Mouse (Mus musculus): ENCODE data around the gene Clstn2.

The Clstn2 gene

DNA sequence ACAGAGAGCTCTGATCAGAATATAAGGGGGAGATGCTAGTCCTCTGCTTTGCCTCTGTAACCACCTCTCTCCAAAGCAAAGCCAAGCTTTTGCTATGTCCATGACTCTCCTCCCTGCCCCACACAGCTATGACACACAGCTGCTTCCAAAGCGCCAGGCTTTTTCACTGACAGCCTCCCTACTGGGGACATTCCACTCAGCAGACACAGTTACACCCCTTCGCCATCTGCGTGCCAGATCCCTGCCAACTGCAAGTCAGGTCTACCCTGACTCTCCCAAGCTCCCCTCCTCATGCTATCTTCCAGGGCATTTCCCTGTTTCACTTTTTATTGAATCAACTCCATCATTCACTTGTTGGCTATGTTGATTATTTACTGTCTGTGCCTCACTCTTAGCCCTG lies 259.1 kb downstream of the Clstn2 start:
- DNase-seq (ENCODE audit: low read depth): no peak

DNA sequence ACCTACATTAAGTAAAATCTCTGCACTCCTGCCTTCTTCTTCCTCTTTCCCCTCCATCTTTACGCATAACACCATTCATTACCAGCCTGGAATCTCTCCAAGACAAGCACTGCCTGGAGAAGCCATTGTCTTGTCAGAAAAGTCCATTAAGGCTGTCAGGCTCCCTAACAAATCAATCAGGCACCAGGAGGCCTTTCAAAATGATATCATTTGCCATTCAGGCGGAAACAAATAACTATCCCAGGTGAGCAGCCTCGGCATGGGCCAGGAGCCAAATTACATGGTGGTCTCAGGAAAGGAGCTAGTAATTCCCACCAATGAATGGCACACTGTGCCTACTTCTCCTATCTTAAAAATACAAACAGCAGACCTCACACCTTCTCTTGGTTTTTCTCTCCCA lies 260.6 kb downstream of the Clstn2 start:
- DNase-seq (ENCODE audit: low read depth): no peak

DNA sequence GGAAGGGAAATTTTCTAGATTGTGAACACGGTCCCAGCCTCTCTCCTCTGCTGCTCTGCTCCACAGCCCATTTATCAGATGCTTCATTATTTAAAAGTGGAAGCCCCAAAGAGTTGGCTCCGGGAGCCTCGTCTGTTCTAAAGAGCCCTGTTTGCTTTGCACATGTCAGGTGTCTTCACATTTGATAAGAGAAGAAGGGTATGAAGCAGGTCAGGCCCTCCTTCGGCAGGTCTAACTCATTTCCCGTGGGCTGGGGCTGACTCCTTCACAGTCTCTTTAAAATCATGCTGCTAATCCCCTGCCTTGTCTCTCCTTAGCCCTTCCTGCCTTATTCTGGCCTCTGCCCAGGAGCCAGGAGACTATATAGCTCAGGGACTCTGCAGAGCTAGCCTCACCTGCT lies 263.6 kb downstream of the Clstn2 start:
- no peak for DNase-seq (ENCODE audit: low read depth)

DNA sequence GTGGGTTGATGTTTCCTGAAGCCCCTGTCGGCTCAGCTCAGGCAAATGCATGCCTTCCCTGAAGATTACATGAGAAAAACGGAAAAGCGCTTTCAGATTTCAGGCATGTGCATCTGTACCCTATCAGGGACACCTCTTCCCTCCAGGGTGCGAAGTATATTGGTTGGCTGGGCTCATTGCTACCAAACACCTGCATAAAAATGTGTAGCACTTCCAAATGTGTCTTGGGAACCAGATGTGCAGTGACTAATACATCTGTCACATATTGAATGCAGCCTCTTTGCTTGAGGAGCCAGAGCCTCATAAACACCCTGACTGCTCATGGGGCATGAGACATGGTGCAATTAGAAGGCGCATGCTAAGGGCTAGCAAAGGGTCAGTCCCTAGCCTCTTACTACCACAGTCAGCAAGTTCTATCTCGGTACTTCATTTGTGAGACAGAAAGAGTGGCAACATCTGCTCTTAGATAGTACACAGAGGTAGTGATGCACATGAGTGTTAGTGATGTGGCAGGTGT lies 267.7 kb downstream of the Clstn2 start:
- DNase-seq (ENCODE audit: low read depth): no peak

DNA sequence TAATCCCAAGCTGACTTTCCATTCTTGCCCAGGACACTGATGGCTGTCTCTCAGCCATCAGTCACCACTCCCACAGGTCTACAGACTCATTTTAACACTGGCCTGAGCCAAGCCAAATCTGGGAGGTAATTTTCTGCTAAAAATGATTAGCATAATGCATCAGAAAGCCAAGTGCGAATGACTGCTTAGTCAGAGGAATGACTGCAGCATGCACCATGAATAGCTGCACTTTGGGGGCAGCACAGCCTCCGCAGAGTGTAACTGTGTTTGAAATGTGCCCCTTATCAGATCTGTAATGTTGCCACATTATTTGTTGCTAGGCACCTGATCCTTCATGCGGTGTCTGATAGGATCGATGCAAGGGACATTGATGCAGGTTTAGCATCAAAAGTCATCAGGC lies 269.9 kb downstream of the Clstn2 start:
- no peak for DNase-seq (ENCODE audit: low read depth)

DNA sequence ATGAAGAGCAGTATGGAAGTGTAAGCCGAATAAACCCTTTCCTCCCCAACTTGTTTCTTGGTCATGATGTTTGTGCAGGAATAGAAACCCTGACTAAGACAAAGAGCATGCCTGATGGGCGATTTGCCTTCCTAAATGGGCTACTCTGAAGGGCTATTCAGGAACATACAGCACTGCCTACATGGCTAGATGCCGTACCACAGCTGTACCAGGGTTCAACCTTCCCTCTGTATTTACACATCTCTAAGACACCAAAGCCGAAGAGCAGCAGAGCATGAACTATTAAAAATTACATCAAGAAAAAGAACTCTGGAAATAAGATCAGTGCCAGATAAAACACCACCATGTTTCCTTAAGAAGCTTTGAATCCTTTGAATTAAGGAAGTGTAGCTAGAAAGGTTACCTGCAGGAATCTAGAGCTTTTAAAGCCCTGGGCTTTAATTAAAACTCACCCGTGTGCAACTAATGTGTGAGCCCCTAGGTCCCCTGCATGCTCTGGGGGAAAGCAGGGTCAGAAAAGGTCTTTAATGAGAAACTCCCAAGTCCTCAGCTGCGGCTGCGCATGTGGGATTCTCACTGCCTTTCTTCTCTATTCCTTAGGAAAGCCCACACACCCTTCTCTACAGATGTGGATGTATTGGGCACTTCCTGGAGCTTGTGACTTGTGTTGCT lies 277.2 kb downstream of the Clstn2 start:
- no peak for DNase-seq (ENCODE audit: low read depth)

DNA sequence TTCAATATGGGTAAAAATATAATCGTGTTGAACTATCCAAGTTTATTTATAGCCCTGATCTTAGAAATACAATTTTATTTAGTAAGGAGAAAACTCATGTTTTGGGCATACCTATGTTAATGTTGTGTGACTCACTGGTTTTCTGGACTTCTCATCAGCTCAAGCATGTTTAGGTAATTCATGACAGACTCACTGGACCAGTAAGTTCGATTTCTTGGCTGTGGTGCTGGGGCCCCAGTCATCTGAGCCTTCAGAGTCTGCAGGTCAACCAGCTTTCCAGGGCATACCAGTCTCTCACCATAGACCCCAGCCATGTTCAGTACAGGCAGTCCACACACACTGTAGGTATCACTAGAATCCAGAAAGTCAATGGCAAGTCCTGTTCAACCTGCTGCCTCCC lies 279.3 kb downstream of the Clstn2 start:
- DNase-seq (ENCODE audit: low read depth): no peak

DNA sequence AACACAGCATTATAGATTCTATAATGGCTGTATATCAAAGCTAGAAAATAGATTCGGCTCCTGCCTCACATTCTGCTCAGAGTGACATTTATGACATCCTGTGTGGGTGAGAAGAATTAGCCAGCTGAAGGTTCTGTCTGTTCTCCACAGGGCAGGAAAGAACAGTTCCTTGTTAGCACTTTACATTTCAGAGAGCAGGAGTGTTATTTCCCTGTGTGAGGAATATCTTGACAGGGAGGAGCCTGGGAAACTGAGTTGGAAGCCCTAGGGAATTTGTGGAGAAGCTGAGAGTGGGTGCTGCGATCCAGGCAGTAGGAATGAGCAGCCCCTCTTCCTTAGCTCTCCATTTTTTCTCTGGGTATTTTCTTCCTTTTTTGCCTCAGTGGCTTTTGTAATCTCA lies 286.4 kb downstream of the Clstn2 start:
- DNase-seq (ENCODE audit: low read depth): no peak

DNA sequence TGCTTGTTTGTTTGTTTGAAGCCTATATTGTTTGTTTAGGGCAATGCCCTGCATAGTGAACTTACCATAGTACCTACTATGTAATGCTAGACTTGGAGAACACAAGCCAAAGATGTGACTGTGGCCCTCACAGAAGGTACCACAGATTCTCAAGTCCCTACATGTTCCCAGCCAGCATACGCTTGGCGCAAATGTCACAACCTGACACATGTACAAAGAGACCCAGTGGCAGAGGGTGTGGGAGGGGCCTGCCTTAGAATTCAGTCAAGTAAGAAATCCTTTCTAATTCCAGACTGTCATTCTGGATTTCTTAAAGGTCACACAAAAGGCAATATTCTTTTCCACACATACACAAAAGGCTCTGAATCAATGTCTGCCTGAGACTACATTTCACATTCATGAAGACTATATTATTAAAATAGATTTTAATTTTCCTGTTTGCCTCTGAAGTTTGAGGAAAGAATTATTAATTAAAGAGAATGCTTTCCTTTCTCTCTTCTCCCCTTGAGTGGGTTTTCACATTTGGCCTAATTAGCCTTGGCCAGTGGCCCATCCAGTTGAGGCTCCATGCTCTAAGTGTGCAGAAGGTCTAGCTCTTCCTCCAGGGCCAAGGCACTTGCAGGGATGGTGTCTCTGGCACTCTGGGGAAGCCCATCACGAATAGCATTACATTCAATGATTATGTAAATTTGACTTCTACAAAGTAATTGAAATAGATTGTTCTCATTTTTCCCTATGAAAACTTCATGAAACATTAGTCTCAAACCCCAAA lies 305.1 kb downstream of the Clstn2 start:
- DNase-seq (ENCODE audit: low read depth): no peak

DNA sequence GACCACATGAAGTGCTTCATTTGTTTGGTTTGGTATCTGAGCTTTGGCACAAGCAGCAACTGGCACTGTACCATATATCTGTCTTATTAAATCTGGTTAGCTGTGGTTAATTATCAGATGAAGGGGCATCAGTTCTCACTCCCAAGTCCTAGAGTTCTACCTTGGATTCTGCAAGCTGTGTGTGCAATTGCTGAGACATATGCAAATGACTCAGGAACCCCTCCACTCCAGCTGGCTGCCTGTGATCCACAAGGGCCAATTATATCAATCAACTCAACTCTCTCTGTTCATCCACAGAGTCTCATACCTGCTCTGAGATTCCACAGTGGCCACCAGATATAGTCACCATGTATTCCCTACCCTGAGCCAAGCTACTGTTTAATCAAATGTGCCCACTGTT lies 315.3 kb downstream of the Clstn2 start:
- no peak for DNase-seq (ENCODE audit: low read depth)

DNA sequence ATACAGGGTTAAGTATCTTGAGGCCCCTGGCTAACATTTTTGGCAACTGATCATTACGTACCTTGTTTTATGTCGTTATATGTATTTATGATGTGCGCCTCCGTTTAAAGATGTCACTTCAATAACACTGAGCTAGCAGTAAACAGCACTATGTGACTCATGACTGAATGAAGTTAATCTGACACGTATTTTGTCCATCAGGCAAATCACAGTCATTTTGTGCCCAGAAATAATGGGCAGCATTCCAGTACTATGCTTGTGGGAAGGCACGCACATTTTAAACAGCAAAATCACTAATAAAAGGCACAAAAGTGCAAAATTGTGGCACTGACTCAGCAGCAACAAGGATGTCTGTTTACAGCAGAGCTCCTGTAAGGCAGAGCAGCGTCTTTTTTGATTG lies 316.0 kb downstream of the Clstn2 start:
- no peak for DNase-seq (ENCODE audit: low read depth)

DNA sequence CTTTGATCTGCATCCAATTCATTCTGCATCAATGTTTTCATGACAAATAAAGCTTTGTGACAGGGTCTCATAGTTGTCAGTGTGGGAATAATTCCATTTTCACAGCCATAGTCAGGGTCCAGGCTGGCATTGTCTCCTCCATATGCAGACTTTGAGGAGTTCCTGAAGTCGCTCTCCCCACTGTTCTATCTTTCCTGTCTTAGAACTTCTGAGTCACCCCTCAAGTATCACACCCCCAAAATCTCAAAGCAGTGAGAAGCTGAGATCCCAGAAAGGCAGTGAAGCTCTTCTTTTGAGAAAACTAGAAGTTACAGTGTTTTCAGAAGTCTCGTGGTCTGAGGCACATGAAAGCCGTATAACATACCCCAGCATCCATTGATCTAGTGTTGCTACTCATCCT lies 320.1 kb downstream of the Clstn2 start:
- no peak for DNase-seq (ENCODE audit: low read depth)

DNA sequence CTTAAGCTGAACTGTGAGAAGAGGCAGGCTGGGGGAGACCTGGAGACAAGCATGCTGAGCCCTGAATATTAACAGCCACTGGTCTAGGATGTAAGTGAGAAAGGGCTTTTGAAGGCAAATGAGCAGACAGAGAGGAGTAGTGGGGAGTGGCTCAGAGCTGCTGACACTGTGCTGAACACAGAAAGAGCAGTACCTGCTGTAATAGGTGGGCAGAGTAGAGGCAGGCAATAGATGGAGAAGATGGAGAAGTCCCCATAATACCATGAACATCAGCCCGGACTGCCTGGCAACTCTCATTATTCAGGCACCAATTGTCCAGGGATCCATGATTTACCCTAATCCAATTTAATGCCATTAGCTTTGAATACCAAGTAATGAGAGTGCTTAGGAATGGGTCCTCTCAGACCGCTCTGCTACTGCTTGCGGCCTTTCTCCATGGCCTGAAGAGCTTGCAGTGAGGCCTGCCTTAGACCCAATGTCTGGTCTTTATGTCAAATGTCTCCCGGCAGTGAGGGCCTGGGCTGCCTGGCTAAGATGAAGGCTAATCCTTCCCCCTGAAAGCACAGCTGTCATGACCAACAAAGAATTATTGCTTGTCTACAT lies 329.0 kb downstream of the Clstn2 start:
- DNase-seq (ENCODE audit: low read depth): no peak

DNA sequence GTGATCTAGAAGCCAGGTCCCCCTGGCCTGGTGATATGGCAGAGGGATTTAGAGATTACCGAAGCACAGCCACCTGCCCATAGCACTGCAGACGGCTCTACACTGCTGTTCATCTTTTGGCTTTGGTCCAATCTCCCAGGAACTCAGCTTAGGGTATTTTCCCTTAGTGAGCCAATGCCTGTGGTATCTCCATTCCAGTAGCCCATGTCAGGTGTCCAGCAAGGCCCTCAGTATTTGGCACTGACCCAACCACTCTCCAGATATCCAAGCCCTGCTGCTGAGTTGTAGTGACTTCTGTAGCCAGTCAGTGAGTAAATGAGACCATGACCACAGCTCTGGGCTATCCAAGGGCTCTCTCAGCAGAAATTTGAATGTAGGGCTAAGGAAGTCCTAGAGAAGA lies 330.0 kb downstream of the Clstn2 start:
- no peak for DNase-seq (ENCODE audit: low read depth)

DNA sequence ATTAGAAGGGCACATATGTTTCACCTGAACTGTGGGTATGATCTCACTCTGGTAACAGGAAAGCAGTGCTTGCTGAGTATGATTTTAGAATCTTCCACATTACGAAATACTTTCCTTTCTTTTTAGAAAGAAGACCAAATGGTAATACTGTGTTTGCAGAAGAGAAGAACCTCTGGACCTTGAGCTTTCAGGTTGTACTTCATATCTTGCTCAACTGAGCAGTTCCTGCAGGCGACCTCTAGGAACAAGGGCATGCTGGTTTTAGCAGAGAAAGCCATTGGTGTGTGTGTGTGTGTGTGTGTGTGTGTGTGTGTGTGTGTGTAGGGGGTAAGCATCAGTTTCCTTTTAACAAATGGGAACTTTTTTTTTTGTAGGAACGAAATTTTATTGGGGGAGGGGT lies 333.0 kb downstream of the Clstn2 start:
- DNase-seq (ENCODE audit: low read depth): no peak

DNA sequence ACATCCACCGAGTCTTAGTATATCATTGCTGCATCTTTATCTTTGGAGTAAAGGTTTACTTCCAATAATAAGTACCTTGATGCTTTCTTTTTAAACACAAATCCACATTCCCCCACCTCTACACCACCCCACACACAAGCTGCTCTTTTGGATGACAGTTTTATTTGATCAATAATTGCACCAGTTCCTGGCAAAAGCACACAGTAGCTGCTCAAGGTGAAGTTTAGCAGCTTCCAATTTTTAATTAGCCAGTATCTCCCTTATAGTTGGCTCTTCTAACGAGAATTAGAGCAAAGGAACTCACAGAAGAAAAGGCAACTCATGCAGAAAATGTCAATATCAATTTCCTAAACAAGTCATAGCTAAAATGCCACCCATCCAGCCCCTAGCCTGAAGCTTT lies 334.0 kb downstream of the Clstn2 start:
- DNase-seq (ENCODE audit: low read depth): no peak

DNA sequence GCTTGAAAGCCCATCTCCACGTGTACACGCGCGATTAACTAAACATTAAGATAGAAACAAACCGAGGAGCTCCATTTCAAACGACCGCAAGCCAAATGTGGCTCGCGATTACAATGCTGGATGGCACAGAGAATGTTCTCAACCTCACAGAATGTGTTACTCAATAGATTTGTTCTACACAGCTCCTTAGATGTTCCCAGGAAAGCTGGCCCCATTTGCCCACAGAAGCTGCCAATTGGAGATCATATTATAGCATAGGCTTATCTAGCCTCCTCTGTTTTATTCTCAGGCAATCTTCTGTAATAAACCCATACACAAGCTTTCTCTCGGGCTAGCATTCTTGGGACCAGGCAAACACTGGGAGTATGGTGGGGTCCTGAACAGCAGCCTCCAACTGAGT lies 334.9 kb downstream of the Clstn2 start:
- no peak for DNase-seq (ENCODE audit: low read depth)

DNA sequence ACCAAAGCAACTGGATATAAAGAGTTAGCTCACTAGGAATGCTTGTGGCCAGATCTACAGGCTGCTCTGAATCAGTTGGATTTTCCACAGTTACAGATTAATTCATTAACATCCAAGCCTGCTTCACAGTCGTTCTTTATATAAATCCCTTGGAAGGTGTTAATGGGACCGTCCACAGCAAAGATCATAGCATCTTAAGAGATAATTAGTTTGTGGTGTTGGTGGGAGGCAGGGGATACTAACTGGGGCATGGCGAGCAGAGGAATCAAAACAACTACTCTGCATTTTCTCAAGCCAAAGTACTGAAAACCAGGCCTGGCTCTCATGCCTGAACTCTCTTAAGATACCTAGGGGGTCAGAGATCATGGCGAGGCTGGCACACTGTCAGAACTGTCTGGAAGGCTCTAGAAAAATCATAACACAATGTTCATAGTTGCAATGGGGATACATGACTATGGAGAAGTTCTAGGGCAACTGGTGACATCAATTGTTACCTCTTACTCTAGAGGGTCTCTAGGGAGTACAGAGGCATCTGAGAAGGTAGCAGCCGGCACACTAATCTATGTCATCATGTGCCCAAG lies 336.2 kb downstream of the Clstn2 start:
- no peak for DNase-seq (ENCODE audit: low read depth)

DNA sequence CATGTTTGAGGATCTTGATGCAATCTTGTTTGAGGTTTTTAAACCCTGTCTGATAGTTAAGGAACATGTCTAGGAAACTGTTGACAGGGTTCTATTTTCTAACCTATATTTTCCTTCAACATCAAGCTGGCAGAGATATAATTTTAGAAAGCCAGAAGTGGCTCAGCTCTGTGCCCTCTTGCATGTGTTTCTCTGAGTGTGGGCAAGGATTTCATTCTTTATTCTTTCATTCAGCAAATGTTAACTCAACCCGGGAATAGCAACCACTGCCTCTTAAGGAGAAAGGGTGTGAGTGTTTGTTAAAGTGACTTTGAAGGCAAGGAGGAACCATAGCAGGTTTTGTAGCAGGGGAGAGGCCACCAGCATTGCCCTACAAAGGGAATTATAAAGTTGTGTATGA lies 337.7 kb downstream of the Clstn2 start:
- DNase-seq (ENCODE audit: low read depth): no peak

DNA sequence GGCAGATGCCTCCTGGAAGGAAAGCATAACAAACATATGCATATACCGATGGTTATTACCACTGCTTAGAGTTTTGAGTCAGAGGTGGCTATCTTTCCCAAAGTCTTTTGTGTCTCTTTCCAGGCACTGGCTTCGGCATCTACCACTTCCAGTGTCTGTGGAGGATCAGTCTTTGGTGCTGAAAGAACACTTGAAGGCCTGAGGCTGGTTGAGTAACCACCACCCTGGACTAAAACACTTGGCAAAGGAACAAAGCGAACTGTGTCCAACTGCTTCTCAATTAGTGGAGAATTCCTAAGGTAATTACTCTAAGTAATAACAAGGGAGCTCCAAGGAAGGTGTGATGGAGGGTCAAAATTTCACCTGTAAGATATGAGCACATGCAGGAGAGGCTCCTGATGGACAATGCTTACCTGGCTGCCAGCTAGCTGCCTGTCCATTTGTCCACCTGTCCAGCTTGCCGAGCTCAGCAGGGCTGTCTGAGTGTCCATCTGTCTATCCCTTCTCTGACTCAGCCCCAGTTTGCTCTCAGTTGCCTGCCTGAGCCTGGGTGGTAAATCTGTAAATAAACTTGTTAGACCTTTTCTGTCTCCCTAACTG lies 346.1 kb downstream of the Clstn2 start:
- no peak for DNase-seq (ENCODE audit: low read depth)

DNA sequence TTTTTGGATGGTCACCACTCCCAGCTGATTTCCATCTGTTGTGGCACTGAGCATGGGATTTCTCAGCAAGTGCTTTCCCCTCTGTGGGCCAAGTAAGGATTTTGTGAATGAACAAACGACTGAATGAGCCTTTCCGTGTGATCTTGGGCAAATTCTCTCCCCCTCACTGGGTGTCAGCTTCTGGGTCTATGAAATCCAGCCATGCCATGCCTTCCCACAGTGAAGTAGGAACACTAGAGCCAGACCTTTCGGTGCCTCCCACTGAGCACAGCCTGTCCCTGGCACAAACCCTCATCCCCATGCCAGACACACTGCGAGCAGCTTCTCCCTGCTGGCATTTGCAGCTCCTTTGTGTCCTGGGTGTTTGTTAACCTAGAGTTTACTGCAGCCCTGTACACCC lies 347.3 kb downstream of the Clstn2 start:
- no peak for DNase-seq (ENCODE audit: low read depth)

DNA sequence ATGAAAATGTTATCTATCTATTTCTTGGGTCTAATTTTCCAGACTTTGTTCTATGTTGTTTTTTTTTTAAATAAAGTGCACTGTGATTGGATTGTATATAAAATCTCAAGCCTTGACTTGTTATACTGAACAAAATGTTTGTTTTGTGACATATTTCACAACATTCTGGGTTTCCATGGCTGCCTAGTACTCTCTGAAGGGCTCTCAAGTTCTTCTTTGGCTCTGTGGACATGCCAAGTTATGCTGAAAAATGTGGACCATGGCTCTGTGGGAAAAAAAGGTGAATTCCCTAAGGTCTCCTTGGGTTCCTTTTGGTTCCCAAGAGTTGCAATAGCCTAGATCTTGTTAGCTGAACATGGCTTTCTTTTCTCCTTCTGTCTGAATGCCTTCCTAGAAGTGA lies 353.1 kb downstream of the Clstn2 start:
- no peak for DNase-seq (ENCODE audit: low read depth)

DNA sequence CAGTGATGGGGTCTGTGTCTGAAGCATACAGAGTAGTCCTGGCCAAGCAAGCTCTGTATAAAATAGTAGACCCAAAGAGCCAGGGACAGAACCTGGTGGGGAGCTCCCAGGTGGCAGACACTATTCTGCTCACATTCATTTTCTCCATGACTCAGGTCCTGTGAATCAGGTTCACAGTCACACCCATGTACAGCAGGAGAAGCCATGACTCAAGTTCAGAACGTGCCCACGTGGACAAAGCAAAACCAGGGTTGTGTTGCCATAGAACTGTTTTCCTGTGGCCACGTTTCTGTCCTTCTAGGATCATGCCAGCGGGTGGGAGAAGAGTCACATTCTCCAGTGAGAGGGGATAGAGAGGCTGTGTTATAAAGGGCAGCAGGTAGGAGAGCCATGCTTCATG lies 353.9 kb downstream of the Clstn2 start:
- no peak for DNase-seq (ENCODE audit: low read depth)
